Mouse (Mus musculus) liver, embryonic 14 days (tissue): ENCODE measurements around the gene Smad1. TPM values are rescaled to one million over a fixed set of nuclear protein-coding genes. Genes with fewer than 3 reads are reported as not detected.

ENCODE experiments used
- polyA plus RNA-seq: library from polyadenylated mRNA; depleted of rRNA; stranded (reverse); fragments of >200 nt; gene quantifications from 2 replicates; pipeline ENCODE4 v1.2.3, GENCODE M21; 2012; rRNA removed

The Smad1 gene
- polyA plus RNA-seq = 3.4 and 3.7 TPM in 2 replicates

GRCm38 (mm10) chr8:79398994-79399650, at the start of gene Smad1:
Gene Smad1, minus strand, starts transcription at chr8:79399518.

GRCm38 (mm10) chr8:79294610-79295275, 104.6 kb downstream of the Smad1 start, which contains the start of gene Mmaa:
Gene Mmaa, minus strand, starts transcription at chr8:79294937.

Other genes with a start within 250 kb of the Smad1 start
- gene 1700011L22Rik, start 150.9 kb downstream of the Smad1 start, polyA plus RNA-seq = not detected in 2 replicates
- gene Mmaa, start 104.6 kb downstream of the Smad1 start, polyA plus RNA-seq = 2.5 and 3.0 TPM in 2 replicates
- gene Otud4, start 240.1 kb upstream of the Smad1 start, polyA plus RNA-seq = 10.6 and 12.9 TPM in 2 replicates